Mouse (Mus musculus) midbrain, postnatal 0 days (tissue): ENCODE results near the gene Prrg4. TPM values are rescaled to one million over a fixed set of nuclear protein-coding genes. Genes with fewer than 3 reads are reported as not detected.

ENCODE experiments used
- ATAC-seq: fragments of 200-750 bp; cut with Nextera tagmentation; 2 replicates; pipeline ENCODE4 v1.8.0; 2017; ENCODE audit warnings: moderate number of reproducible peaks, mild to moderate bottlenecking, moderate TSS enrichment, moderate library complexity; ENCODE audit not compliant: low FRiP score
- DNase-seq: peaks from one replicate; pipeline ENCODE4 v3.0.0-alpha.2; 2015; ENCODE audit warnings: low spot score
- H3K27ac ChIP-seq: fragments of 300-500 bp; sonication (generic); 2 replicates; pipeline ENCODE4 v1.5.1; 2014; ENCODE audit warnings: low read depth, mild to moderate bottlenecking, low read length, mixed read lengths
- H3K27me3 ChIP-seq: fragments of 300-500 bp; sonication (generic); 2 replicates; pipeline ENCODE4 v1.6.1; 2014; ENCODE audit warnings: low read length, control low read depth, mixed read lengths; ENCODE audit not compliant: insufficient read depth
- H3K36me3 ChIP-seq: fragments of 300-500 bp; sonication (generic); 2 replicates; pipeline ENCODE4 v1.6.1; 2014; ENCODE audit warnings: low read length, control low read depth, mixed read lengths; ENCODE audit not compliant: insufficient read depth
- H3K4me1 ChIP-seq: fragments of 300-500 bp; sonication (generic); 2 replicates; pipeline ENCODE4 v1.6.1; 2014; ENCODE audit warnings: mild to moderate bottlenecking, control low read depth, antibody characterized with exemption, low read length, mixed read lengths; ENCODE audit not compliant: insufficient read depth
- H3K4me2 ChIP-seq: fragments of 300-500 bp; sonication (generic); 2 replicates; pipeline ENCODE4 v1.6.1; 2014; ENCODE audit warnings: low read depth, mild to moderate bottlenecking, low read length, mixed read lengths; ENCODE audit not compliant: poor library complexity, severe bottlenecking
- H3K4me3 ChIP-seq: fragments of 300-500 bp; sonication (generic); 2 replicates; pipeline ENCODE4 v1.5.1; 2014; ENCODE audit warnings: low read depth, mild to moderate bottlenecking, low read length, moderate library complexity
- H3K9ac ChIP-seq: fragments of 300-500 bp; sonication (generic); replicated peaks from 2 replicates; pipeline ENCODE4 v1.6.1; 2014; ENCODE audit warnings: mild to moderate bottlenecking, low read length, moderate library complexity, mixed read lengths; ENCODE audit not compliant: poor library complexity, severe bottlenecking
- H3K9me3 ChIP-seq: fragments of 300-500 bp; sonication (generic); 2 replicates; pipeline ENCODE4 v1.6.1; 2016; ENCODE audit warnings: low read length, control low read depth
- CTCF ChIP-seq: IDR thresholded peaks from 2 replicates; pipeline ENCODE4 v1.5.1; 2016; ENCODE audit warnings: antibody characterized with exemption, mild to moderate bottlenecking
- WGBS: fragments of 180-500 bp; shearing (Covaris S2); extraction: QIAGEN DNeasy Blood & Tissue Kit; methylation state at CpG from one replicate; pipeline ENCODE4 v1.1.7; 2014; 5-methylcytosine and 5-hydroxymethylcytosine counted together
- polyA plus RNA-seq: library from polyadenylated mRNA; unstranded; fragments of >200 nt; fragmentation: Nextera tagmentation; extraction: Ambion mirVana; gene quantifications from 2 replicates; pipeline ENCODE4 v1.2.1, GENCODE M21; 2015
- total RNA-seq: library from RNA; depleted of rRNA; stranded (reverse); fragments of >200 nt; gene quantifications from 2 replicates; pipeline ENCODE4 v1.2.3, GENCODE M21; 2014

Gene Prrg4
- total and polyA plus RNA-seq, 2 experiments from 2014 or later, result 0.98 to 1.5 TPM

DNA sequence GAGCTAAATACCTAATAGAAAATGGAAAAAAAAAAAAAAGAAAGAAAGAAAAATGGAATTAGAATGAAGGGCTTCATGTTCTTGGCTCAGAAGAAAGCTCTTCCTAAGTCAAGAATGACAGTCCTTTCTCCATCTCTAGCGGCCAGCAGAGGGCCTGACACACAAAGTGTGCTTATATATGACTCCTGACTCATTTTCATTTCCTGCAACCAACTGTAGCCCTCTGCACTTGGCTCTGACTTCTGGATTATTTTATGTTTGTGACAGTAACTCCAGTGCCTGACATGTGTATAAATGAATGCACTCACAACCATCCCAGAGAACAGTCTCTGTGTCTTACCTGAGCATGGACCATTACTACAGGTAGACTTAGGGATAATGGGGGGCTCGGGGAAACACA lies 2.0 kb downstream of the Prrg4 start:
- ATAC-seq (no peak), DNase-seq (peak; percentile 59)
- WGBS, result 47% methylated on average over 2 of the region's 2 CpGs
- 0 out of 2 replicates have a peak, but pooled peaks cover 3% of the 10 kb centered on the region for H3K27me3 ChIP-seq
- no peaks in the 10 kb centered on the region for H3K36me3 ChIP-seq
- TF ChIP-seq CTCF, result peak; percentile 69
- H3K4me2 ChIP-seq, result no peak overlapping the region
- H3K4me1 ChIP-seq, result no peaks in the 10 kb centered on the region
- no peak overlapping the region for H3K27ac ChIP-seq
- no peak overlapping the region for H3K4me3 ChIP-seq
- no peaks in the 10 kb centered on the region for H3K9me3 ChIP-seq
- H3K9ac ChIP-seq, result no peak overlapping the region

DNA sequence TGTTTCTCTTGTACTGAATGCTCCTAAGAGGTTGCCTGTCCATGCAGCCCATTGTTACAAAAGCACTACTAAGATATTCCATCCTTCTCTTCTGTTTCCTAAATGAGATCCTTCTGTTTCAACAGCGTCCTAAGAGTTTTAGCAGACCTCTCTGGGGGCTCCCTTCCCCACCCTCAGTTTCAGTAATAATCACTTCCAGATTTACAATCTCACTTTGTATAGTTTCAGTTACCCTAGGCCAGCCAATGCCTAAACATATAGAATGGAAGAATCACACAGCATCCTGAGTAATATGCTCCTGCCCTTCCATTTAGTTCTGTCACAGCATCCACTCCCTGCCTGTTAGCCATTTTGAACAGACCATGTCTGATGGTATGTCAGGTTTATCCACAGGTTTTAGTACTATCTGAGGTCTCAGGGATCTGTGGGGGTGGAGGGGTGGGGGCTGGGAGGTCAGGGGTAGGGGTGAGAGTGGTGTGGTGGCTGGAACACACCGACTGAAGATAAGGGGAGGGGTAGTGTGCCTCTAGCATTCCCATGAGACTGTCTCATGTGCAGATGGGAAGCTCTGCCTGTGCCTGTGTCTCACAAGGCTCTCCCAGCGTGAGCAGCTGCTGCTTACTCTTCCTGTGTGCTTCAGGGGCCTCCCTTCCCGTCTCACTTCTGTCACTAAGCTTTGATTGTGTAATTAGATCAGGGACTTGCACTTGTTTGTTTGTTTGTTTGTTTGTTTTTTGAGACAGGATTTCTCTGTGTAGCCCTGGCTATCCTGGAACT lies 2.9 kb downstream of the Prrg4 start:
- no peak overlapping the region for H3K4me2 ChIP-seq
- no peak for ATAC-seq
- no peaks in the 10 kb centered on the region for H3K9me3 ChIP-seq
- H3K4me3 ChIP-seq, result no peak overlapping the region
- WGBS, result 46% methylated on average over 4 of the region's 4 CpGs
- TF ChIP-seq CTCF, result no peak
- no peaks in the 10 kb centered on the region for H3K4me1 ChIP-seq
- no peak overlapping the region for H3K27ac ChIP-seq
- no peaks in the 10 kb centered on the region for H3K27me3 ChIP-seq
- peak; percentile 12 for DNase-seq
- no peak overlapping the region for H3K9ac ChIP-seq
- H3K36me3 ChIP-seq, result no peaks in the 10 kb centered on the region

DNA sequence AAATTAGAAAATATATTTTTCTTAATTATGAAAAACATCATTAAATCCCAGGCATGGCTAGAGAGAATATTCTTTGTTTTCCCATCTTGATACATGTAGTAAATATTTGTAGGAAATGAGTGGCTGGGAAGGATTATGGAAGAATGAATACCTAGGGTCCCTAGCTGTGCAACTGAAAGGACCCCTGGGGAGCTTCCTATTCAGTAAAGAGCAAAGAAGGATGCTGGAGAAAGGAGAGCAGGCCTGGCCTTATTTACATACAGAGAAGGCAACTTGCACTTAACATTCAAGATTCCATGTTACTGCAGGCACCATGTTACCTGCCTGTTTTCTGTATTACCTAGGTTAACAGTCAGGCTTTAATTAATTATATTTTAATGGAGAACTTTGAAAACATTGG lies 7.1 kb downstream of the Prrg4 start:
- Histone ChIP-seq H3K9me3 (no peaks in the 10 kb centered on the region), H3K4me3 (no peak overlapping the region), H3K9ac (no peak overlapping the region), H3K4me1 (no peaks in the 10 kb centered on the region), H3K27me3 (no peaks in the 10 kb centered on the region), H3K27ac (no peak overlapping the region), H3K36me3 (no peaks in the 10 kb centered on the region), H3K4me2 (no peak overlapping the region)
- ATAC-seq (no peak), DNase-seq (no peak)
- TF ChIP-seq CTCF, result no peak

DNA sequence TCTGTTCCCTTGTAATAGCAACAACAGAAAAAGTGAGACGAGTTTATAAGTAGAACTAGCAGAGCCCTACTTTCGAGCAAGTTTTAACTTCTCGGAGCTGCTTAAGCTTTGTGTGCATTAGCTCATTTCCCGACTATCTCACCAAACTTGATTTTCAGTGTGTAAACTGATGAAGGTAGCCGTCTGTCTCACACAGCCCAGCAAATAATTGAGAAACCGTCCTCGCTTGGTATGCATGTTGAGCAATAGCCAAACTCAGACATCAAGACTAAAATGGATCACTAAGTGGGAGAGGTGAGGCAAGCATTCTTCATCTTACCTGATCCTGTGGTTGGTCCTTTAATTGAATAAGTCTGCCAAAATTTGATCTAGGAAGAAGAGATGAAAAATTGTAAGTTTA lies 7.9 kb downstream of the Prrg4 start:
- H3K36me3 ChIP-seq, result no peaks in the 10 kb centered on the region
- ATAC-seq (no peak), DNase-seq (no peak)
- no peak overlapping the region for H3K27ac ChIP-seq
- no peak for TF ChIP-seq CTCF
- H3K9me3 ChIP-seq, result no peaks in the 10 kb centered on the region
- no peak overlapping the region for H3K4me3 ChIP-seq
- no peaks in the 10 kb centered on the region for H3K27me3 ChIP-seq
- H3K4me1 ChIP-seq, result no peaks in the 10 kb centered on the region
- no peak overlapping the region for H3K4me2 ChIP-seq
- 89% methylated on average over 7 of the region's 7 CpGs for WGBS
- H3K9ac ChIP-seq, result no peak overlapping the region

DNA sequence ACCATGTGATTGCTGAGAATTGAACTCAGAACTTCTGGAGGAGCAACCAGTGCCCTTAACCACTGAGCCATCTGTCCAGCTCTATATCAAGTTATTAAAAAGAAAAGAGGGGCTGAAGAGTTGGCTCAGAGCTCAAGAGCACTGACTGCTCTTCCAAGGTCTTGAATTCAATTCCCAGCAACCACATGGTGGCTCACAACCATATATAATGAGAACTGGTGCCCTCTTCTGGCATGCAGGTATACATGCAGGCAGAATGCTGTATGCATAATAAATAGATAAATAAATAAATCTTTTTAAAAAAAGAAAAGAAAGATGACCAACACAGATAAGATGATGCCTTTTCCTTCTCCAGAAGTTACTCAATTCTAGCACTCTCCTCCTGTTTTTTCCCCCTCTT lies 8.7 kb downstream of the Prrg4 start:
- Histone ChIP-seq H3K9me3 (no peaks in the 10 kb centered on the region), H3K36me3 (no peaks in the 10 kb centered on the region), H3K9ac (no peak overlapping the region), H3K4me2 (no peak overlapping the region), H3K27me3 (no peaks in the 10 kb centered on the region), H3K27ac (no peak overlapping the region), H3K4me3 (no peak overlapping the region), H3K4me1 (no peaks in the 10 kb centered on the region)
- peak; percentile 19; the same call in 1 of the 2 replicates for TF ChIP-seq CTCF
- DNase-seq (no peak), ATAC-seq (no peak)

DNA sequence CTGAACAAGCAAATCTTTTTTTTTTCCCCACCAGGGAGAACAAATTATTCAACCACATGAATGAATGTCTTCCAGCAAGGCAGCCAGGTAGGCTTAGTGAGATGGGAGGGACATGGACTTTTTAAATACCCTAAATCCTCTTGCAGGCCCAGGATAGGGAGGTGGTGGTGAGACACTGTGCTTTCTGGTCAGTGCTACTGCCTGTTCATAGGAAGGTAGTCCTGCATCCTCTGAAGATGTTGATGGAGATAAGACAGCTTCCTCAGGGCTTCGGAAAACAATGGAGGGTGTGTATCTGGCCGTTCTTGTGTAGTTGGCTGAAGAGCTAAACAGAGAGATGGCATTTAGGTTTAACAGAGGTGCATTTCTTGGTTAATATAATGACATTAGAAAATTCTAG lies 17.2 kb downstream of the Prrg4 start:
- H3K4me2 ChIP-seq, result no peak overlapping the region
- no peak overlapping the region for H3K9ac ChIP-seq
- no peak for TF ChIP-seq CTCF
- H3K36me3 ChIP-seq, result no peaks in the 10 kb centered on the region
- no peaks in the 10 kb centered on the region for H3K27me3 ChIP-seq
- ATAC-seq, result no peak
- no peak overlapping the region for H3K4me3 ChIP-seq
- WGBS, result 86% methylated on average over 2 of the region's 2 CpGs
- DNase-seq, result no peak
- H3K9me3 ChIP-seq, result no peaks in the 10 kb centered on the region
- no peaks in the 10 kb centered on the region for H3K4me1 ChIP-seq
- no peak overlapping the region for H3K27ac ChIP-seq
